Mouse (Mus musculus): ENCODE measurements around the gene Tpsb2. TPM values are rescaled to one million over a fixed set of nuclear protein-coding genes. Genes with fewer than 3 reads are reported as not detected.

Gene Tpsb2
- polyA plus RNA-seq, 1 experiment from 2014 or later: 0.47 TPM

GRCm38 (mm10) chr17:25400443-25400842 lies 34.3 kb downstream of the Tpsb2 start:
- Histone ChIP-seq H3K36me3 (ENCODE audit: control insufficient read depth, insufficient read depth) (no peaks in the 10 kb centered on the region), H3K27me3 (ENCODE audit: control insufficient read depth, insufficient read depth, low read depth, low read length) (no peaks in the 10 kb centered on the region), H3K4me2 (ENCODE audit: low read depth, low read length) (no peak overlapping the region), H3K9me3 (replicated peaks; ENCODE audit: control insufficient read depth, low read length) (no peaks in the 10 kb centered on the region), H3K4me1 (ENCODE audit: control insufficient read depth, low read depth, low read length) (no peaks in the 10 kb centered on the region), H3K4me3 (ENCODE audit: low read depth, low read length) (no peak overlapping the region), H3K9ac (ENCODE audit: low read depth, low read length) (no peak overlapping the region), H3K27ac (ENCODE audit: low read length) (no peak overlapping the region)
- ATAC-seq (ENCODE audit: low read depth): no peak
- WGBS (ENCODE audit: insufficient replicate concordance): 3% methylated on average over 7 of the region's 7 CpGs

GRCm38 (mm10) chr17:25401491-25401890 lies 35.4 kb downstream of the Tpsb2 start:
- Histone ChIP-seq H3K27ac (ENCODE audit: low read length) (no peak overlapping the region), H3K4me3 (ENCODE audit: low read depth, low read length) (no peak overlapping the region), H3K27me3 (ENCODE audit: control insufficient read depth, insufficient read depth, low read depth, low read length) (no peaks in the 10 kb centered on the region), H3K9me3 (replicated peaks; ENCODE audit: control insufficient read depth, low read length) (no peaks in the 10 kb centered on the region), H3K4me2 (ENCODE audit: low read depth, low read length) (no peak overlapping the region), H3K4me1 (ENCODE audit: control insufficient read depth, low read depth, low read length) (no peaks in the 10 kb centered on the region), H3K9ac (ENCODE audit: low read depth, low read length) (no peak overlapping the region), H3K36me3 (ENCODE audit: control insufficient read depth, insufficient read depth) (no peaks in the 10 kb centered on the region)
- WGBS (ENCODE audit: insufficient replicate concordance): 50% methylated on average over 4 of the region's 4 CpGs
- ATAC-seq (ENCODE audit: low read depth): no peak

DNA sequence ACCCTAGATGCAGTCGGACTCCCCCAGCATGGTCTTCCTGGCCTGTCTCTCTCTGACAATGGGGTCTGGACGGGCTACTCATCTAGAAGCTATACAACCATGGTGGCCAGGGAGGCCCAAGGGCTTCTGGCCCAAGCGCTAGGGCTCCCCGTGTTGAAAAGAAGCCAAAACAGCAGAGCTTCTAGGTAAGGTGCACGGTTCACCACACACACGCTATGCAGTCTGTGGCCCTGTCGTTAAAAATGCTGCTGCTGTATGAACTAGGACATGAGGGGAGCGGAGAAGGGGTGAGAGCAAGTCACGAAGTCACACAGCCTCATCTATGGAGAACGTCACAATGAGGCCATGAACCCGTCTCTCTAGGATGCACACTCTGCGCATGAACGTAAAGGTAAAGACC lies 36.1 kb downstream of the Tpsb2 start:
- Histone ChIP-seq H3K27me3 (ENCODE audit: control insufficient read depth, insufficient read depth, low read depth, low read length) (no peaks in the 10 kb centered on the region), H3K9ac (ENCODE audit: low read depth, low read length) (no peak overlapping the region), H3K36me3 (ENCODE audit: control insufficient read depth, insufficient read depth) (no peaks in the 10 kb centered on the region), H3K4me3 (ENCODE audit: low read depth, low read length) (no peak overlapping the region), H3K9me3 (replicated peaks; ENCODE audit: control insufficient read depth, low read length) (no peaks in the 10 kb centered on the region), H3K4me1 (ENCODE audit: control insufficient read depth, low read depth, low read length) (no peaks in the 10 kb centered on the region), H3K27ac (ENCODE audit: low read length) (no peak overlapping the region), H3K4me2 (ENCODE audit: low read depth, low read length) (no peak overlapping the region)
- no peak for ATAC-seq (ENCODE audit: low read depth)
- 66% methylated on average over 13 of the region's 13 CpGs for WGBS (ENCODE audit: insufficient replicate concordance)

GRCm38 (mm10) chr17:25404190-25404589 lies 38.1 kb downstream of the Tpsb2 start:
- no peak overlapping the region for H3K4me2 ChIP-seq (ENCODE audit: low read depth, low read length)
- whole genome bisulfite sequencing (ENCODE audit: insufficient replicate concordance): 30% methylated on average over 3 of the region's 3 CpGs
- no peaks in the 10 kb centered on the region for H3K27me3 ChIP-seq (ENCODE audit: control insufficient read depth, insufficient read depth, low read depth, low read length)
- no peak overlapping the region for H3K4me3 ChIP-seq (ENCODE audit: low read depth, low read length)
- H3K27ac ChIP-seq (ENCODE audit: low read length): no peak overlapping the region
- no peak for ATAC-seq (ENCODE audit: low read depth)
- H3K9me3 ChIP-seq (replicated peaks; ENCODE audit: control insufficient read depth, low read length): no peaks in the 10 kb centered on the region
- H3K9ac ChIP-seq (ENCODE audit: low read depth, low read length): no peak overlapping the region
- no peaks in the 10 kb centered on the region for H3K4me1 ChIP-seq (ENCODE audit: control insufficient read depth, low read depth, low read length)
- no peaks in the 10 kb centered on the region for H3K36me3 ChIP-seq (ENCODE audit: control insufficient read depth, insufficient read depth)

- Histone ChIP-seq H3K4me1 (ENCODE audit: control insufficient read depth, low read depth, low read length) (no peaks in the 10 kb centered on the region), H3K4me3 (ENCODE audit: low read depth, low read length) (no peak overlapping the region), H3K9ac (ENCODE audit: low read depth, low read length) (no peak overlapping the region), H3K27ac (ENCODE audit: low read length) (no peak overlapping the region), H3K9me3 (replicated peaks; ENCODE audit: control insufficient read depth, low read length) (no peaks in the 10 kb centered on the region), H3K27me3 (ENCODE audit: control insufficient read depth, insufficient read depth, low read depth, low read length) (no peaks in the 10 kb centered on the region), H3K36me3 (ENCODE audit: control insufficient read depth, insufficient read depth) (no peaks in the 10 kb centered on the region), H3K4me2 (ENCODE audit: low read depth, low read length) (no peak overlapping the region)
- ATAC-seq (ENCODE audit: low read depth): peak; percentile 77
- WGBS (ENCODE audit: insufficient replicate concordance): 11% methylated on average over 10 of the region's 10 CpGs
Observed at GRCm38 (mm10) chr17:25405224-25405895, 39.3 kb downstream of the Tpsb2 start.

DNA sequence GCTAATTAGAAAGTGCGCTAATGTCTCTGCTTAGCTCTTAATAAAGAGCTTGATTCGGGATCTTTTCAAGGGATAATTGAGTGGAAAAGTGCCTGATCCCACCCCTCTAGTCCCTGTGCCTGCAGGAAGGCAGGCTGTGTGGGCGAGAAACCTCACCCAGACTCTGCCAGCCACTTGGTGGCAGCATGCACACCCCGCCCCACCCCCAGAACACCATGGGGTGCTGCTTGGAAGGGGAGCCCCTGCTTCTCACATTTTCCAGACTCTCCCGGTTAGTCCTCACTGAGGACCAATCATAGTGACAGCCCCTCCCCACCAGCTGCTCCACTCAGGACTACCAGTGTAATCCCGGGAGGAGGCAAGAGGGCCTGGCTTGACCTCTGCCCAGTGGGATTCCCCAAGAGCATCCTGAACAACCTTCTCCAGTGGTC lies 39.9 kb downstream of the Tpsb2 start:
- 23% methylated on average over 6 of the region's 6 CpGs for WGBS (ENCODE audit: insufficient replicate concordance)
- no peaks in the 10 kb centered on the region for H3K4me1 ChIP-seq (ENCODE audit: control insufficient read depth, low read depth, low read length)
- ATAC-seq (ENCODE audit: low read depth): no peak
- no peak overlapping the region for H3K9ac ChIP-seq (ENCODE audit: low read depth, low read length)
- H3K36me3 ChIP-seq (ENCODE audit: control insufficient read depth, insufficient read depth): no peaks in the 10 kb centered on the region
- H3K27ac ChIP-seq (ENCODE audit: low read length): no peak overlapping the region
- no peak overlapping the region for H3K4me3 ChIP-seq (ENCODE audit: low read depth, low read length)
- no peaks in the 10 kb centered on the region for H3K27me3 ChIP-seq (ENCODE audit: control insufficient read depth, insufficient read depth, low read depth, low read length)
- H3K4me2 ChIP-seq (ENCODE audit: low read depth, low read length): no peak overlapping the region
- H3K9me3 ChIP-seq (replicated peaks; ENCODE audit: control insufficient read depth, low read length): no peaks in the 10 kb centered on the region

DNA sequence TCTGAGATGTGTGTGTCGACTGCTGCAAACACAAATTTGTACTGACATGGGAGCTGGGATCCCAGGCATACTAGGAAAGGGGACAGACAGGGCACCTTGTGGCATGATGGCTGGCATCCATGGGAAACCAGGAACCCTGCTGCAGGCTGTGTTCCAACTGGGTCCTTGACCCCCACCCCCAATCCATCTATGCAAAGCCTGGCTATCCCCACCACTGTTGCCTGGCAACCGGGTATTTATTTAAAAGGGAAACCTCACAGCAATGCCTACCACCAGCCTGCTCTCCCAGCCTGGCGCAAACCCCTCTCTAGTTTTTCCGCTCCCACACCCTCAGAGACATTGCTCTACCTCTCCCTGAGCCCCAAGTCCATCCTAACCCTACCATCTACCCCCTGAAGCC lies 41.2 kb downstream of the Tpsb2 start:
- Histone ChIP-seq H3K4me1 (ENCODE audit: control insufficient read depth, low read depth, low read length) (no peaks in the 10 kb centered on the region), H3K9me3 (replicated peaks; ENCODE audit: control insufficient read depth, low read length) (no peaks in the 10 kb centered on the region), H3K27ac (ENCODE audit: low read length) (no peak overlapping the region), H3K36me3 (ENCODE audit: control insufficient read depth, insufficient read depth) (no peaks in the 10 kb centered on the region), H3K27me3 (ENCODE audit: control insufficient read depth, insufficient read depth, low read depth, low read length) (no peaks in the 10 kb centered on the region), H3K4me2 (ENCODE audit: low read depth, low read length) (no peak overlapping the region), H3K4me3 (ENCODE audit: low read depth, low read length) (no peak overlapping the region), H3K9ac (ENCODE audit: low read depth, low read length) (no peak overlapping the region)
- 53% methylated on average over 4 of the region's 4 CpGs for WGBS (ENCODE audit: insufficient replicate concordance)
- ATAC-seq (ENCODE audit: low read depth): no peak

DNA sequence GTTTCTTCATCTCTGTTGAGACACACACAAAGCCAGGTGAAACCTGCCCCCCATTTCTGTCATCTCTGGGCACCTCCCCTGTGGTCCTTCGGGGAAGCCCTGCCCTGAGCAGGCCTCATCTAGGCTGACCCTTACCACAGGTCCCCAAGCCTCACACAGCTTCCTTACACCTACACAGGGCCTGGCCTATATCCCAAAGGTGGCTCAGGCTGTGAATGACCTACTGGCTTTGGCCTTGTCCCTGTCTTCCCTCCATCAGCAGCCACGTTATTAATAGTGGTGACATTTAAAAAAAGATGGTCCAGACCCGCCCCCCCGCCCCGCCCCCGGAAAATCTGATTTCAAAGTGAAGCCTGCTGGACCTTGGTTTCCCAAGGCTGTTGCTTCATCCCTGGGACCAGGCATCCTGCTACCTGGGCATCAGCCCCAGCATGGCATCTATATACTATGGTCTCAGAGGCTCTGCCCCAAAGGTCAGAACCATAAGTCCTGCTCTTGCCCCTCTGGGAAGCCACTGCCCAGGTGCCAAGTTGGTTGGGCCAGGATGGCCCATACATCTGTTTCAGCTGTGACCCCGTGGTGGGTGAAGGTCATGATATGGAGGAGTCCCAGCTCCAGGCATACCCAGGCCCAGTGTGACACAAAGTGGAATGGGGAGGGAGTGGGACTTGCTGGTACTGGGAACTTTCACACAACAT lies 42.3 kb downstream of the Tpsb2 start:
- ATAC-seq (ENCODE audit: low read depth): no peak
- H3K9me3 ChIP-seq (replicated peaks; ENCODE audit: control insufficient read depth, low read length): no peaks in the 10 kb centered on the region
- H3K27ac ChIP-seq (ENCODE audit: low read length): no peak overlapping the region
- no peak overlapping the region for H3K9ac ChIP-seq (ENCODE audit: low read depth, low read length)
- H3K4me2 ChIP-seq (ENCODE audit: low read depth, low read length): no peak overlapping the region
- 56% methylated on average over 7 of the region's 7 CpGs for WGBS (ENCODE audit: insufficient replicate concordance)
- no peaks in the 10 kb centered on the region for H3K4me1 ChIP-seq (ENCODE audit: control insufficient read depth, low read depth, low read length)
- H3K36me3 ChIP-seq (ENCODE audit: control insufficient read depth, insufficient read depth): no peaks in the 10 kb centered on the region
- H3K4me3 ChIP-seq (ENCODE audit: low read depth, low read length): no peak overlapping the region
- no peaks in the 10 kb centered on the region for H3K27me3 ChIP-seq (ENCODE audit: control insufficient read depth, insufficient read depth, low read depth, low read length)

- no peak for ATAC-seq (ENCODE audit: low read depth)
- Histone ChIP-seq H3K4me1 (ENCODE audit: control insufficient read depth, low read depth, low read length) (no peaks in the 10 kb centered on the region), H3K9ac (ENCODE audit: low read depth, low read length) (no peak overlapping the region), H3K27me3 (ENCODE audit: control insufficient read depth, insufficient read depth, low read depth, low read length) (no peaks in the 10 kb centered on the region), H3K4me3 (ENCODE audit: low read depth, low read length) (no peak overlapping the region), H3K4me2 (ENCODE audit: low read depth, low read length) (no peak overlapping the region), H3K36me3 (ENCODE audit: control insufficient read depth, insufficient read depth) (no peaks in the 10 kb centered on the region), H3K9me3 (replicated peaks; ENCODE audit: control insufficient read depth, low read length) (no peaks in the 10 kb centered on the region), H3K27ac (ENCODE audit: low read length) (no peak overlapping the region)
- 65% methylated on average over 7 of the region's 7 CpGs for WGBS (ENCODE audit: insufficient replicate concordance)
Observed at GRCm38 (mm10) chr17:25409621-25410020, 43.5 kb downstream of the Tpsb2 start.
